In the genomic region with DNA sequence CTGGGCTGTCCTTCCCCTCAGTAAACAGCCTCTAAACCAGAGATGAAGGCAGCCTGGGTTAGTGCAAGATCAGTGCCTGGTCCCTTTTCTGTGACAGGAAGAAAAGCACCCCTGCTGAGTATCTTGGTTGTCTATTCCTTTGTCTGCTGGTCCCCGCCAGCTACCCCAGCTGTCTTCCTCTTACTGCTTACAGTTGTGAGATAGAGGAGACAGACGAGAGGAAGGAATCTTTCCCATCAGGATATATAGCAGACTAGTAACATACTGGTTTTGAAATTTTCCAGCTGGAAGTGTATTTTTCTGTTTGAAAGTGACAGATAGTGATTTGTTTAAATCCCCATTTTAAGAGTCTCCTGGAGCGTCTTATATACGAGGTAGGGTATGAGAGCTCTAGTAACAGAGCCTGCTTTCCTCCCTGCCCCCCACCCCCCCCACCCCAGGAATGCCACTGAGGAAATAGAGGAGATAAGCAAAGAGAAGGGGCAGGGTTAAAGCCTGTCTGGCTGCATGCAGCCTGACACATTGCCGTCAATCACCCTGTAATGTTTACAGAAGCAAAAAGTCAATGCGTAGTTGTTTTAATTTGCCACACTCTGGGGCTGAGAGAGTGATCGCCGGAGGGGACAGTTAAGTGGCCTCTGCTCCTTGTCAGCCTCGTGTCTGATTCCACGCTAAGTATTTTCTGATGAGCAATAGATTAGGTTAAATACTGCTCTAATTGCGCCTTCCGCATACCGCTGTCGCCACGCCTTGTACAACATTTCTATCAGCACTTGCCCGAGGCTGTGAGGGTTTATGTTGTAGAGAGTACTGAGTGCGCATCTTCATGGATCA, we compare ENCODE assay signal across 13 mouse cellular contexts. TPM values are rescaled to one million over a fixed set of nuclear protein-coding genes. Genes with fewer than 3 reads are reported as not detected.
DNase-seq lines count a peak whose midpoint lies in the region; ATAC-seq lines count a peak whose summit lies in the region.
"Had no signal": no experiment of that assay in that cellular context is flagged by ENCODE, and none has a peak within 500 bp of the region (broad histone marks: within the 10 kb centered on the region; RNA-seq: fewer than 3 reads in every experiment).

No protein-coding gene starts in this region.

- H3K36me3 ChIP-seq in kidney, embryonic 14.5 days (ENCODE audit: control insufficient read depth, insufficient read depth, low read length) = no peaks in the 10 kb centered on the region
- H3K36me3 ChIP-seq in hindbrain, embryonic 16.5 days (ENCODE audit: control insufficient read depth, insufficient read depth, low read length) = no peaks in the 10 kb centered on the region
- H3K36me3 ChIP-seq in neural tube, embryonic 11.5 days (ENCODE audit: control insufficient read depth, insufficient read depth, low read length) = no peaks in the 10 kb centered on the region

- no peaks in the 10 kb centered on the region for H3K9me3 ChIP-seq in kidney, embryonic 14.5 days (ENCODE audit: control insufficient read depth, low read length)
- no peaks in the 10 kb centered on the region for H3K9me3 ChIP-seq in hindbrain, embryonic 16.5 days (ENCODE audit: control insufficient read depth, low read length)
- no peaks in the 10 kb centered on the region for H3K9me3 ChIP-seq in neural tube, embryonic 11.5 days (ENCODE audit: control insufficient read depth, low read length)

- 15% methylated on average over 17 of the region's 17 CpGs for WGBS in kidney, embryonic 14.5 days
- WGBS in hindbrain, embryonic 16.5 days = 12% methylated on average over 17 of the region's 17 CpGs
- WGBS in neural tube, embryonic 11.5 days = 14% methylated on average over 17 of the region's 17 CpGs

- H3K4me1 ChIP-seq in kidney, embryonic 14.5 days (ENCODE audit: control insufficient read depth, insufficient read depth, low read length) = no peaks in the 10 kb centered on the region
- peaks cover 3% of the 10 kb centered on the region; the same call in 1 of the 2 replicates for H3K4me1 ChIP-seq in hindbrain, embryonic 16.5 days (ENCODE audit: control insufficient read depth, insufficient read depth, low read depth, low read length)
- no peaks in the 10 kb centered on the region for H3K4me1 ChIP-seq in neural tube, embryonic 11.5 days (ENCODE audit: control insufficient read depth, insufficient read depth, low read length)
- H3K4me1 ChIP-seq: megakaryocyte, embryonic 14.5 days had no signal

- H3K4me3 ChIP-seq in kidney, embryonic 14.5 days (ENCODE audit: low read length) = no peak overlapping the region
- H3K4me3 ChIP-seq in hindbrain, embryonic 16.5 days (ENCODE audit: low read length) = no peak overlapping the region
- no peak overlapping the region for H3K4me3 ChIP-seq in neural tube, embryonic 11.5 days (ENCODE audit: low read depth, low read length)
- H3K4me3 ChIP-seq: erythroblast, embryonic 14.5 days; megakaryocyte, embryonic 14.5 days had no signal

- peaks cover 38% of the 10 kb centered on the region for H3K27me3 ChIP-seq in kidney, embryonic 14.5 days (ENCODE audit: control insufficient read depth, insufficient read depth, low read length)
- H3K27me3 ChIP-seq in hindbrain, embryonic 16.5 days (replicated peaks; ENCODE audit: control insufficient read depth, insufficient read depth, low read length) = peaks cover 2% of the 10 kb centered on the region; the same call in 1 of the 2 replicates
- H3K27me3 ChIP-seq in neural tube, embryonic 11.5 days (ENCODE audit: control insufficient read depth, insufficient read depth, low read length) = peaks cover 4% of the 10 kb centered on the region; the same call in 1 of the 2 replicates

- H3K9ac ChIP-seq in kidney, embryonic 14.5 days (ENCODE audit: low read depth, low read length) = no peak overlapping the region
- H3K9ac ChIP-seq in hindbrain, embryonic 16.5 days (ENCODE audit: low read depth, low read length) = no peak overlapping the region
- no peak overlapping the region for H3K9ac ChIP-seq in neural tube, embryonic 11.5 days (ENCODE audit: low read length)

- H3K4me2 ChIP-seq in kidney, embryonic 14.5 days (replicated peaks; ENCODE audit: low read depth, low read length) = no peak overlapping the region
- peak overlapping the region; percentile 28 for H3K4me2 ChIP-seq in hindbrain, embryonic 16.5 days (ENCODE audit: low read length)
- no peak overlapping the region for H3K4me2 ChIP-seq in neural tube, embryonic 11.5 days (ENCODE audit: low read depth)

- DNase-seq in kidney, postnatal 25 days = no peak
- DNase-seq in embryo, embryonic 9.5 days (ENCODE audit: extremely low spot score) = peak; percentile 54
- DNase-seq in neural tube, embryonic 11.5 days (ENCODE audit: low spot score) = no peak
- DNase-seq in Muller cell, postnatal 12 days (ENCODE audit: inconsistent ontology term) = no peak
- no peak for DNase-seq in urinary bladder, adult 18-20 months (ENCODE audit: low spot score in 2 of 2)
- DNase-seq in urinary bladder, adult 2 months (ENCODE audit: low spot score) = no peak
- DNase-seq: heart, adult 11 months; right cerebral cortex, postnatal 14 days; thymus, postnatal 36 days had no signal

- ATAC-seq in kidney, embryonic 14.5 days (ENCODE audit: low FRiP score, low TSS enrichment) = peak; percentile 60; the same call in 1 of the 2 replicates
- no peak for ATAC-seq in hindbrain, embryonic 16.5 days
- ATAC-seq in neural tube, embryonic 11.5 days (ENCODE audit: insufficient read depth, low FRiP score, low TSS enrichment) = peak; percentile 45

- no peak overlapping the region for H3K27ac ChIP-seq in kidney, embryonic 14.5 days (ENCODE audit: low read depth, low read length)
- no peak overlapping the region for H3K27ac ChIP-seq in hindbrain, embryonic 16.5 days (ENCODE audit: low read depth, low read length)
- H3K27ac ChIP-seq in neural tube, embryonic 11.5 days (ENCODE audit: low read depth, low read length) = no peak overlapping the region

RNA-seq across cellular contexts. Expression of gene Dmrt3, which starts 34.9 kb away (rescaled TPM):
- not detected in 2 replicates for polyA plus RNA-seq in kidney, embryonic 14.5 days (2014; fragmentation: Nextera tagmentation; extraction: Ambion mirVana)
- polyA plus RNA-seq in hindbrain, embryonic 16.5 days (2015; fragmentation: Nextera tagmentation; extraction: Ambion mirVana) = 0.16 and 0.47 TPM in 2 replicates
- 2.1 and 2.4 TPM in 2 replicates for polyA plus RNA-seq in neural tube, embryonic 11.5 days (2014; fragmentation: Nextera tagmentation; extraction: Ambion mirVana)
- polyA plus RNA-seq in urinary bladder, adult 2 months (2012; rRNA removed) = 0.06 TPM in 1 of 2 replicates, not detected in the other
- polyA plus RNA-seq: erythroblast, embryonic 14.5 days had no signal
